Mouse (Mus musculus): Measurements from ENCODE around the gene Rdh8. TPM values are rescaled to one million over a fixed set of nuclear protein-coding genes. Genes with fewer than 3 reads are reported as not detected.

Rdh8 gene
- not detected for polyA plus RNA-seq (2014; fragmentation: Illumina TruSeq; extraction: RNeasy Lipid Tissue Mini Kit (QIAGEN cat#74804); ENCODE audit: low read depth, low replicate concordance)

GRCm38 (mm10) chr9:20818236-20818635 is at the start of gene Rdh8:
Gene Rdh8 (plus strand): TSS chr9:20818503.

GRCm38 (mm10) chr9:20814521-20815272 is 3.6 kb upstream of the Rdh8 start, which contains the start of gene Col5a3:
Gene Col5a3 (minus strand): TSS chr9:20815067.

GRCm38 (mm10) chr9:20868448-20869001 is 50.2 kb downstream of the Rdh8 start, which contains the start of gene A230050P20Rik:
Gene A230050P20Rik (plus strand): TSS chr9:20868642.

Other genes starting within 250 kb of the Rdh8 start
- gene Zfp846, start 237.2 kb upstream of the Rdh8 start, polyA plus RNA-seq (2014; fragmentation: Illumina TruSeq; extraction: RNeasy Lipid Tissue Mini Kit (QIAGEN cat#74804); ENCODE audit: low read depth, low replicate concordance): 5.0 TPM
- 549 TPM for gene Ubl5, start 175.6 kb upstream of the Rdh8 start, polyA plus RNA-seq (2014; fragmentation: Illumina TruSeq; extraction: RNeasy Lipid Tissue Mini Kit (QIAGEN cat#74804); ENCODE audit: low read depth, low replicate concordance)
- 31.5 TPM for gene Fbxl12, start 173.7 kb upstream of the Rdh8 start, polyA plus RNA-seq (2014; fragmentation: Illumina TruSeq; extraction: RNeasy Lipid Tissue Mini Kit (QIAGEN cat#74804); ENCODE audit: low read depth, low replicate concordance)
- 14.3 TPM for gene Pin1, start 166.4 kb upstream of the Rdh8 start, polyA plus RNA-seq (2014; fragmentation: Illumina TruSeq; extraction: RNeasy Lipid Tissue Mini Kit (QIAGEN cat#74804); ENCODE audit: low read depth, low replicate concordance)
- gene Olfm2, start 72.2 kb upstream of the Rdh8 start, polyA plus RNA-seq (2014; fragmentation: Illumina TruSeq; extraction: RNeasy Lipid Tissue Mini Kit (QIAGEN cat#74804); ENCODE audit: low read depth, low replicate concordance): 2.6 TPM
- 72.1 TPM for gene Col5a3, start 3.4 kb upstream of the Rdh8 start, polyA plus RNA-seq (2014; fragmentation: Illumina TruSeq; extraction: RNeasy Lipid Tissue Mini Kit (QIAGEN cat#74804); ENCODE audit: low read depth, low replicate concordance)
- 49.7 TPM for gene A230050P20Rik, start 50.1 kb downstream of the Rdh8 start, polyA plus RNA-seq (2014; fragmentation: Illumina TruSeq; extraction: RNeasy Lipid Tissue Mini Kit (QIAGEN cat#74804); ENCODE audit: low read depth, low replicate concordance)
- 2.5 TPM for gene Angptl6, start 61.2 kb downstream of the Rdh8 start, polyA plus RNA-seq (2014; fragmentation: Illumina TruSeq; extraction: RNeasy Lipid Tissue Mini Kit (QIAGEN cat#74804); ENCODE audit: low read depth, low replicate concordance)
- 19.4 TPM for gene Ppan, start 69.7 kb downstream of the Rdh8 start, polyA plus RNA-seq (2014; fragmentation: Illumina TruSeq; extraction: RNeasy Lipid Tissue Mini Kit (QIAGEN cat#74804); ENCODE audit: low read depth, low replicate concordance)
- 137 TPM for gene Eif3g, start 80.1 kb downstream of the Rdh8 start, polyA plus RNA-seq (2014; fragmentation: Illumina TruSeq; extraction: RNeasy Lipid Tissue Mini Kit (QIAGEN cat#74804); ENCODE audit: low read depth, low replicate concordance)
- 16.9 TPM for gene Dnmt1, start 141.4 kb downstream of the Rdh8 start, polyA plus RNA-seq (2014; fragmentation: Illumina TruSeq; extraction: RNeasy Lipid Tissue Mini Kit (QIAGEN cat#74804); ENCODE audit: low read depth, low replicate concordance)
- gene S1pr2, start 158.3 kb downstream of the Rdh8 start, polyA plus RNA-seq (2014; fragmentation: Illumina TruSeq; extraction: RNeasy Lipid Tissue Mini Kit (QIAGEN cat#74804); ENCODE audit: low read depth, low replicate concordance): 2.8 TPM
- 49.4 TPM for gene Mrpl4, start 184.2 kb downstream of the Rdh8 start, polyA plus RNA-seq (2014; fragmentation: Illumina TruSeq; extraction: RNeasy Lipid Tissue Mini Kit (QIAGEN cat#74804); ENCODE audit: low read depth, low replicate concordance)
- 14.0 TPM for gene Icam1, start 197.5 kb downstream of the Rdh8 start, polyA plus RNA-seq (2014; fragmentation: Illumina TruSeq; extraction: RNeasy Lipid Tissue Mini Kit (QIAGEN cat#74804); ENCODE audit: low read depth, low replicate concordance)
- 0.32 TPM for gene Icam4, start 210.9 kb downstream of the Rdh8 start, polyA plus RNA-seq (2014; fragmentation: Illumina TruSeq; extraction: RNeasy Lipid Tissue Mini Kit (QIAGEN cat#74804); ENCODE audit: low read depth, low replicate concordance)
- gene Icam5, start 213.6 kb downstream of the Rdh8 start, polyA plus RNA-seq (2014; fragmentation: Illumina TruSeq; extraction: RNeasy Lipid Tissue Mini Kit (QIAGEN cat#74804); ENCODE audit: low read depth, low replicate concordance): not detected
- not detected for gene Zglp1, start 248.6 kb downstream of the Rdh8 start, polyA plus RNA-seq (2014; fragmentation: Illumina TruSeq; extraction: RNeasy Lipid Tissue Mini Kit (QIAGEN cat#74804); ENCODE audit: low read depth, low replicate concordance)